Mouse (Mus musculus): ENCODE measurements around the gene Mrs2. TPM values are rescaled to one million over a fixed set of nuclear protein-coding genes. Genes with fewer than 3 reads are reported as not detected.

Gene Mrs2
- total RNA-seq, 4 experiments from 2014 or later: 41.8 to 54.6 (median 43.7) TPM

Other genes starting within 250 kb of the Mrs2 start
- 100 to 1,000 TPM; 108 to 118 (median 112) TPM for gene BC005537, start 218.7 kb downstream of the Mrs2 start, total RNA-seq (2022)
- 100 to 1,000 TPM; 404 to 453 (median 416) TPM for gene Acot13, start 188.8 kb downstream of the Mrs2 start, total RNA-seq (2022)
- gene Tdp2, start 188.7 kb downstream of the Mrs2 start, total RNA-seq (2022): 10 to 100 TPM; 11.3 to 14.2 (median 13.3) TPM
- gene D130043K22Rik, start 175.2 kb downstream of the Mrs2 start, total RNA-seq (2022): not detected
- gene Aldh5a1, start 82.7 kb downstream of the Mrs2 start, total RNA-seq (2022): 10 to 100 TPM; 26.2 to 29.8 (median 27.0) TPM
- 1 to 10 TPM; 1.7 to 2.7 (median 2.3) TPM for gene Gpld1, start 77.2 kb downstream of the Mrs2 start, total RNA-seq (2022)
- not detected for gene Dcdc2a, start 35.6 kb upstream of the Mrs2 start, total RNA-seq (2022)

All from heart, adult 8-10 months (tissue).